Mouse (Mus musculus): ENCODE results near the gene Bex4. TPM values are rescaled to one million over a fixed set of nuclear protein-coding genes. Genes with fewer than 3 reads are reported as not detected.

Bex4 gene
- polyA plus RNA-seq, 1 experiment from 2014 or later = 67.0 TPM

Small RNA genes within 50 kb of the gene (microRNA-seq; reads per million reads assigned to microRNA genes)
- not detected for gene Mir6383

Other genes starting within 250 kb of the Bex4 start
- gene Arxes2, start 145.2 kb upstream of the Bex4 start, polyA plus RNA-seq (2016; fragmentation: Nextera tagmentation; extraction: Ambion mirVana) = 141 and 145 TPM in 2 replicates
- 55.1 and 56.5 TPM in 2 replicates for gene Arxes1, start 105.6 kb upstream of the Bex4 start, polyA plus RNA-seq (2016; fragmentation: Nextera tagmentation; extraction: Ambion mirVana)
- 390 and 410 TPM in 2 replicates for gene Bex2, start 70.8 kb upstream of the Bex4 start, polyA plus RNA-seq (2016; fragmentation: Nextera tagmentation; extraction: Ambion mirVana)
- gene Nxf3, start 53.7 kb upstream of the Bex4 start, polyA plus RNA-seq (2016; fragmentation: Nextera tagmentation; extraction: Ambion mirVana) = not detected in 2 replicates
- 156 and 175 TPM in 2 replicates for gene Tceal8, start 33.3 kb downstream of the Bex4 start, polyA plus RNA-seq (2016; fragmentation: Nextera tagmentation; extraction: Ambion mirVana)
- gene Tceal5, start 64.9 kb downstream of the Bex4 start, polyA plus RNA-seq (2016; fragmentation: Nextera tagmentation; extraction: Ambion mirVana) = 11.6 and 15.3 TPM in 2 replicates
- 4.4 and 5.9 TPM in 2 replicates for gene Tceal7, start 75.8 kb downstream of the Bex4 start, polyA plus RNA-seq (2016; fragmentation: Nextera tagmentation; extraction: Ambion mirVana)
- 117 and 121 TPM in 2 replicates for gene Bex1, start 76.5 kb downstream of the Bex4 start, polyA plus RNA-seq (2016; fragmentation: Nextera tagmentation; extraction: Ambion mirVana)
- gene Tceal9, start 106.1 kb downstream of the Bex4 start, polyA plus RNA-seq (2016; fragmentation: Nextera tagmentation; extraction: Ambion mirVana) = 327 and 338 TPM in 2 replicates
- gene Bex3, start 131.3 kb downstream of the Bex4 start, polyA plus RNA-seq (2016; fragmentation: Nextera tagmentation; extraction: Ambion mirVana) = 648 and 661 TPM in 2 replicates

All from neural tube, embryonic 12.5 days (tissue).